8 mouse cellular contexts compared by ENCODE assay signal in the genomic region with DNA sequence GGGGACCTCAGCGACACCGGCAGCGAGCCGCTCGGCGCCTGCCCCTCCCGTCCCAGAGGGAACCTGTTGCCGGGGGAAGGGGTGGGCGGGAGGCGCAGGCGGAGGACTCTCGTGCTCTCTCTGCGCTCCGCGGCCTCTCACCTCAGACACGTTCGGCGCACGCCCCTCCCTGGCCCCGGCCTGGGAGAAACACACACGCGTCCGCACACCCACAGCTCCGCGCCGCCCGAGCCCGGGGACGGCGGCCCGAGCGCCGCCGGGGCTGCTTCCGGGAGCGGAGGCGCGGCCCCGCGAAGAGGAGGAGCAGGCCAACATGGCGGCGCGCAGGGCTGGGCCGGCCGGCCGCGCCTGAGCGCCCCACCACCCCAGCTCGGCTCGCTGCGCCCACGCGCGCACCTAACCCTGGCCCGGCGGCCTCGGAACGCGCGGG. TPM values are rescaled to one million over a fixed set of nuclear protein-coding genes. Genes with fewer than 3 reads are reported as not detected.
DNase-seq lines count a peak whose midpoint lies in the region; ATAC-seq lines count a peak whose summit lies in the region.

A gene (plus strand): TSS at position 293 of the 430 bp plus-strand sequence.

- intact Hi-C loops in gastrocnemius, postnatal 14 days (cut with DNase I; ENCODE audit: low total_unique reads): no loop called here
- intact Hi-C loops in left cerebral cortex, postnatal 14 days (cut with DNase I): loop anchor here (5.0 kb wide), 1 partner anchor 89 kb away; no protein-coding TSS in a partner anchor

- peak; percentile 58 for DNase-seq in adipocyte (ENCODE audit: low spot score)
- peak; percentile 79 for DNase-seq in embryo, embryonic 10.5 days (ENCODE audit: low spot score)
- DNase-seq in gastrocnemius, postnatal 14 days: peak; percentile 75
- peak; percentile 87 for DNase-seq in induced T-regulatory cell, adult 2 months (ENCODE audit: low read depth)
- DNase-seq in left cerebral cortex, postnatal 14 days (ENCODE audit: low spot score in 2 of 2): peak; percentile 26 to 65
- peak; percentile 38 to 63 for DNase-seq in right cerebral cortex, adult 2 months (ENCODE audit: low spot score in 2 of 2)
- DNase-seq in urinary bladder, postnatal 10 days (ENCODE audit: low spot score): peak; percentile 21

- peak; percentile 62 for ATAC-seq in megakaryocyte progenitor cell, adult 5-6 weeks (replicated peaks; ENCODE audit: poor library complexity)

RNA-seq across cellular contexts. Expression of the gene that starts here (rescaled TPM):
- 10 to 100 TPM; 37.8 to 38.4 TPM for total RNA-seq in gastrocnemius, postnatal 14 days (2021)
- total RNA-seq in left cerebral cortex, postnatal 14 days (2021): 10 to 100 TPM; 39.6 to 40.5 TPM
- 28.6 and 38.1 TPM in 2 replicates for total RNA-seq in megakaryocyte progenitor cell, adult 5-6 weeks (2015)
- 30.9 and 41.6 TPM in 2 replicates for total RNA-seq in megakaryocyte progenitor cell, adult 5-6 weeks (2017)

Comparison
In these comparisons a context has a peak if more than half of its experiments do, and no peak if none do; other contexts are left out.
1. Peak in every context shown above with its lines: DNase-seq and ATAC-seq.
2. DNase-seq: peak in every context shown above with its lines; median percentile 87 in induced T-regulatory cell, adult 2 months; 79 in embryo, embryonic 10.5 days; 75 in gastrocnemius, postnatal 14 days; 58 in adipocyte; 50 in right cerebral cortex, adult 2 months; 46 in left cerebral cortex, postnatal 14 days; 21 in urinary bladder, postnatal 10 days.